Mouse (Mus musculus) liver, embryonic 14 days (tissue): ENCODE measurements around the gene S100a2. TPM values are rescaled to one million over a fixed set of nuclear protein-coding genes. Genes with fewer than 3 reads are reported as not detected.

Experiments
- polyA plus RNA-seq: library from polyadenylated mRNA; depleted of rRNA; stranded (reverse); fragments of >200 nt; gene quantifications from 2 replicates; pipeline ENCODE4 v1.2.3, GENCODE M21; 2012; rRNA removed

Gene S100a2
- not detected in 2 replicates for polyA plus RNA-seq

DNA sequence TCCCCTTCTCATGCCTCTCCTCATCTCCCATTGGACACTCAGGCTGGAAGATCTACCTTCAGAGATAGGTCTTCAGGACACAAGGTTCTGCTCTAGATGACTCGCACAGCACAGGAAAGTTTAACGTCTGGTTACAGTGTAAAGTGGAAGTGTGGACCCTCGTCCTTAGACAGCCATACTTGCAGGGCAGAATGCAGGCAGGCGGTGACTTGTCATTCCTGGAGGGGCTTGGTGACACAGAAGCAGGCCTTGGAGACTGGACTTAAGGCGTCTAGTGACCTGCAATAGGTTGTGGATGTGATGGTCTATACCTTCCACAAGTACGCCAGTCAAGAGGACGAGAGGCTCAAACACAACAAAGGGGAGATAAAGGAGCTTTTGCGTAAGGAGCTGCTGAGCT, at the start of gene S100a2:
Gene S100a2, plus strand, starts transcription at position 301 of the 400 bp plus-strand sequence.

GRCm38 (mm10) chr3:90560008-90560628, 29.9 kb upstream of the S100a2 start, which contains the start of gene S100a3:
TSS of gene S100a3 (plus strand) at chr3:90560578.

DNA sequence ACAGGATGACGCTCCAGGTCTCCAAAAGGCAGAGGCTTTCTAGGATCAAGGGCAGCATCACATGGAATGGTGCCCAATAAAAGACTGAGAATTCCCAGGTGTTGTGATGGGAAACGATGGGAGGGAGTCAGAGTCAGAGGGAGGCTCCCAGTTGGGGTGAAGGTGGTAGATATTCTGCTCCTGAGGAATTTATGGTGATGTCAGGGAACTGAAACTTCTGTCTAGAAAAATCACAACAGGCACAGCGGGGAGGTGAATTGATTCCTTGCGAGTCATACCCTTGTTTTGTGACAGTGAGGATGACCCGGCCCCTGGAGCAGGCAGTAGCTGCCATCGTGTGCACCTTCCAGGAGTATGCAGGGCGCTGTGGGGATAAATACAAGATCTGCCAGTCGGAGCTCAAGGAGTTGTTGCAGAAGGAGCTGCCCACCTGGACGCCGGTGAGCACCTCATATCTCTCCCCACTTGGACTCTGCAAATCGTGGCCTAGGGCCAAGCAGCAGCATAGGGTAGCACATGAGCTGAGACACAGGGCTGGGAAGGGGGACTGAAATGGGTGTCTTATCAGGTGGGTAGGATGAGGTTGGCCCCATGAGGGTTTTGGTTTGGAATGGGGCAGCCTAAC, 11.6 kb downstream of the S100a2 start, which contains the start of gene Gm42674:
Gene Gm42674, plus strand, starts transcription at position 419 of the 625 bp plus-strand sequence.

GRCm38 (mm10) chr3:90603623-90604022, 13.6 kb downstream of the S100a2 start, which contains the start of gene S100a4:
TSS of gene S100a4 (plus strand) at chr3:90603771.

DNA sequence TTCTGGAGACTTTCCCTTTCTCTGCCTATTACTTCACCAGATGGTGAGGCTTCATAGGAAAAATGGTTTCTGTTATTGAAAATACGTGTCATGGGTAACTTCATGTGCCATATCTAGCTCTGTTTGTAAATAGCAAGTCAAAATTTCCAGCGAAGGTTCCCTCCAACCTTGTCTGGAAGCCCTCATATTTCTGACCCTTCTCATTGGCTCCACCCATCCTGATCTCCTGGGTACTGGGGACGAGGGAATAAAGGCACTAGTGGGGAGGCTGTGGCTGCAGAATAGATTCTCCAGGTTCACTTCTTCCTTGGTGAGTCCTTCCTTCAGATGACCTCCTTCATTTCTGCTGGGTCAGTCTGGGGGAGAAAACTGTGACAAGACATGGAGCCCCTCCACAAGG, 18.2 kb downstream of the S100a2 start, which contains the start of gene S100a5:
Gene S100a5, plus strand, starts transcription at position 301 of the 400 bp plus-strand sequence.

GRCm38 (mm10) chr3:90612728-90613291, 22.8 kb downstream of the S100a2 start, which contains the start of gene S100a6:
TSS of gene S100a6 (plus strand) at chr3:90612882.

Other genes starting within 250 kb of the S100a2 start
- gene Slc27a3, start 200.3 kb upstream of the S100a2 start, polyA plus RNA-seq = 1.8 and 1.9 TPM in 2 replicates
- 11.3 and 13.6 TPM in 2 replicates for gene Ints3, start 156.6 kb upstream of the S100a2 start, polyA plus RNA-seq
- 6.3 and 7.8 TPM in 2 replicates for gene Npr1, start 124.4 kb upstream of the S100a2 start, polyA plus RNA-seq
- 37.2 and 42.0 TPM in 2 replicates for gene Ilf2, start 114.1 kb upstream of the S100a2 start, polyA plus RNA-seq
- 8.8 and 10.6 TPM in 2 replicates for gene Snapin, start 99.2 kb upstream of the S100a2 start, polyA plus RNA-seq
- 53.6 and 54.9 TPM in 2 replicates for gene Chtop, start 80.7 kb upstream of the S100a2 start, polyA plus RNA-seq
- gene S100a1, start 75.9 kb upstream of the S100a2 start, polyA plus RNA-seq = 15.4 and 16.1 TPM in 2 replicates
- 11.2 TPM in 2 replicates for gene S100a13, start 75.8 kb upstream of the S100a2 start, polyA plus RNA-seq
- gene S100a14, start 63.4 kb upstream of the S100a2 start, polyA plus RNA-seq = 0.31 TPM in 1 of 2 replicates, not detected in the other
- gene S100a16, start 53.0 kb upstream of the S100a2 start, polyA plus RNA-seq = 13.0 and 13.2 TPM in 2 replicates
- 0.05 TPM in 1 of 2 replicates, not detected in the other for gene S100a3, start 29.7 kb upstream of the S100a2 start, polyA plus RNA-seq
- gene Gm42674, start 11.7 kb downstream of the S100a2 start, polyA plus RNA-seq = not detected in 2 replicates
- gene S100a4, start 13.5 kb downstream of the S100a2 start, polyA plus RNA-seq = 1.9 and 3.1 TPM in 2 replicates
- gene S100a5, start 18.3 kb downstream of the S100a2 start, polyA plus RNA-seq = not detected in 2 replicates
- 4.5 and 8.3 TPM in 2 replicates for gene S100a6, start 22.6 kb downstream of the S100a2 start, polyA plus RNA-seq
- gene S100a7a, start 63.8 kb downstream of the S100a2 start, polyA plus RNA-seq = 0.03 TPM in 1 of 2 replicates, not detected in the other
- gene S100a8, start 78.7 kb downstream of the S100a2 start, polyA plus RNA-seq = 392 and 594 TPM in 2 replicates
- gene S100a9, start 105.5 kb downstream of the S100a2 start, polyA plus RNA-seq = 408 and 596 TPM in 2 replicates
- not detected in 2 replicates for gene Pglyrp4, start 136.7 kb downstream of the S100a2 start, polyA plus RNA-seq
- gene Gm5849, start 187.6 kb downstream of the S100a2 start, polyA plus RNA-seq = not detected in 2 replicates